ENCODE assay signal across 9 mouse cellular contexts in genomic region chr2:66179782-66180181, GRCm38 (mm10). TPM values are rescaled to one million over a fixed set of nuclear protein-coding genes. Genes with fewer than 3 reads are reported as not detected.
A peak's percentile ranks its signal among the peaks of the same experiment; 100 is the strongest.
DNase-seq lines count a peak whose midpoint lies in the region; ATAC-seq lines count a peak whose summit lies in the region.
"Had no signal": no experiment of that assay in that cellular context is flagged by ENCODE, and none has a peak within 500 bp of the region (broad histone marks: within the 10 kb centered on the region; RNA-seq: fewer than 3 reads in every experiment).

No protein-coding gene starts in this region.

- no peak overlapping the region for H3K9ac ChIP-seq in heart, embryonic 13.5 days
- H3K9ac ChIP-seq in forebrain, embryonic 12.5 days, result no peak overlapping the region

- DNase-seq in heart, postnatal 4 days, result no peak
- peak; percentile 28 for DNase-seq in NIH3T3 (ENCODE audit: low read depth)
- no peak for DNase-seq in thymus, postnatal 10 days (ENCODE audit: low spot score in 2 of 2)
- no peak for DNase-seq in urinary bladder, postnatal 25 days (ENCODE audit: low spot score)

- 40% methylated on average over 10 of the region's 10 CpGs for WGBS in heart, embryonic 13.5 days
- WGBS in forebrain, embryonic 12.5 days, result 39% methylated on average over 10 of the region's 10 CpGs

- H3K4me1 ChIP-seq in heart, embryonic 13.5 days, result no peaks in the 10 kb centered on the region
- H3K4me1 ChIP-seq in forebrain, embryonic 12.5 days, result peaks cover 45% of the 10 kb centered on the region

- peak overlapping the region; percentile 13; the same call in 1 of the 2 replicates for H3K4me3 ChIP-seq in heart, embryonic 13.5 days
- no peak overlapping the region for H3K4me3 ChIP-seq in forebrain, embryonic 12.5 days (replicated peaks)

- H3K4me2 ChIP-seq in heart, embryonic 13.5 days, result peak overlapping the region; percentile 50
- no peak overlapping the region for H3K4me2 ChIP-seq in forebrain, embryonic 12.5 days

- no peak overlapping the region for H3K27ac ChIP-seq in heart, embryonic 13.5 days (replicated peaks)
- 0 out of 2 replicates have a peak overlapping the region, but pooled peaks have one; percentile 1 for H3K27ac ChIP-seq in forebrain, embryonic 12.5 days

- H3K36me3 ChIP-seq in heart, embryonic 13.5 days, result no peaks in the 10 kb centered on the region
- H3K36me3 ChIP-seq in forebrain, embryonic 12.5 days (replicated peaks), result no peaks in the 10 kb centered on the region
- H3K36me3 ChIP-seq: G1E had no signal

- ATAC-seq in heart, embryonic 13.5 days (ENCODE audit: extremely low read depth, insufficient number of reproducible peaks, low FRiP score, low TSS enrichment), result no peak
- no peak for ATAC-seq in forebrain, embryonic 12.5 days (ENCODE audit: low FRiP score)
- peak; percentile 97 for ATAC-seq in megakaryocyte, adult 5-6 weeks (ENCODE audit: poor library complexity, severe bottlenecking)
- no peak for ATAC-seq in CD4-positive, CD25-positive, alpha-beta regulatory T cell, adult 4 months

- no peaks in the 10 kb centered on the region for H3K9me3 ChIP-seq in heart, embryonic 13.5 days
- H3K9me3 ChIP-seq in forebrain, embryonic 12.5 days, result no peaks in the 10 kb centered on the region

- H3K27me3 ChIP-seq in heart, embryonic 13.5 days (replicated peaks), result no peaks in the 10 kb centered on the region
- no peaks in the 10 kb centered on the region for H3K27me3 ChIP-seq in forebrain, embryonic 12.5 days

RNA-seq across cellular contexts. Expression of gene Galnt3, which starts 55.0 kb away (rescaled TPM):
- 0.43 and 0.70 TPM in 2 replicates for polyA plus RNA-seq in heart, embryonic 13.5 days (2015; fragmentation: Nextera tagmentation; extraction: Ambion mirVana)
- not detected for total RNA-seq in heart, postnatal 4 days (2021)
- 0.73 and 1.3 TPM in 2 replicates for polyA plus RNA-seq in forebrain, embryonic 12.5 days (2016; fragmentation: Nextera tagmentation; extraction: Ambion mirVana)
- 8.1 and 12.7 TPM in 2 replicates for total RNA-seq in megakaryocyte, adult 5-6 weeks (2015)
- total RNA-seq in megakaryocyte, adult 5-6 weeks (2017), result 4.9 and 7.5 TPM in 2 replicates
- under 1 TPM in 1 of 2 experiments, not detected in 1; 0.42 TPM for polyA plus RNA-seq in CD4-positive, CD25-positive, alpha-beta regulatory T cell, adult 4 months (2017; shearing (Covaris generic))
- total RNA-seq: G1E had no signal
- polyA plus RNA-seq: G1E had no signal
